Mouse (Mus musculus): ENCODE measurements at regions not wholly inside any gene's neighbourhood (a gene's known extent, or its start where the extent isn't known, plus 50 kb on each side); places are given as distances from the start of the nearest gene placed in this dataset.

DNA sequence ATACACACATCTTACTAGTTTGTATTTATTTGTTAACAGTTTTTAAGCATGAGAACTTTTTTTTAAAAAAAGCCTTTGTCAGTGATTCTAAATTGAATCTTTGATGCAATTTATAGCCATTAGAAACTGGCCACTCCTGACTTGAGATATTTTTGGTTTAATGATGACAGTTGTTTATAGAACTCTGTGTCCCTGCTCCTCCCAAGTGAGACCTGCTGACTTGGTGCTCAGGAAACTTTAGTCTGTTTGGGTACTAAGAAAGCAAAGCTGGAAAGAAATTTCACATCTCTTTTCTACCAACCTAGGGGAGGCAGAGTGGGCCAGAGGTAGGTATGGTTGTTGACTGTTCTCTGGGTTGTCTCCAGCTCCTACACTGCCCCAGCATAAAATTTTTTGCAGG, 214.0 kb upstream of the Nampt start:
- TF ChIP-seq EP300 (IDR thresholded peaks at IDR 0.05) (peak; percentile 73), CTCF (IDR thresholded peaks at IDR 0.05) (no peak)
